Mouse (Mus musculus) liver (tissue): Measurements from ENCODE around the gene Dynlrb2.

Experiments used
- DNase-seq: peaks from one replicate; pipeline ENCODE4 v3.0.0-alpha.2; 2020; ENCODE audit warnings: mixed read lengths

The Dynlrb2 gene

DNA sequence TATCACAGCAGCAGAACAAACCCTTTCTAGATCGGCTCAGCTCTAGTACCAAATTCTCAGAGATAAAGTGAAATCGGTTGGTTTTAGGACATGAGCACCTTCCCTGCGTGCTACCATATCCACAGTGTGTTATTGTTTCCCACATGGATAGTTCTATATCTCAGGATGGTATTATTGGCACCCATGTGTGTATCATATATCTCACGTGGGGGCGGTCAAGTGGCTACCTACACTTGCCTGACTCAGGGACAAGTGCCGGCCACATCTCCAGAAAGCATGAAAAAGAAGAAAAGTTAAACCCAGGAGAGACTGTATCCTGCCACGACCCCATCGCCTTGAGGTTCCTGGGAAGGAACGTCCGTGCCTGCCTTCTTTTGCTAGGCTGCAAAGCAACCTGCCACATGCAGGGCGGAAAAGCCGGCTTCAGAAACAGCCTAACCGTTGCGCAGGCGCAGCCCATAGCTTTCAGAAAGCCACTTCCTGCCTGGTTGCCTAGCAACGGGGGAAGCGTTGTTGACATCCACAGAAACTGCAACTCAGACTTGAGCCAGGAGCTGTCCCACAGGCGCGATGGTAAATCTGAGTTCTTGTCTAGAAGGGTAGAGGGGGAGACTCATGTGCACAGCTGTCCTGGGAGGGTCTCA, at the start of gene Dynlrb2:
Gene Dynlrb2 (plus strand): TSS at position 498 of the 644 bp plus-strand sequence.
- peak; percentile 82 for DNase-seq

GRCm38 (mm10) chr8:116458569-116458968, 46.2 kb upstream of the Dynlrb2 start:
- peak; percentile 4 for DNase-seq

DNA sequence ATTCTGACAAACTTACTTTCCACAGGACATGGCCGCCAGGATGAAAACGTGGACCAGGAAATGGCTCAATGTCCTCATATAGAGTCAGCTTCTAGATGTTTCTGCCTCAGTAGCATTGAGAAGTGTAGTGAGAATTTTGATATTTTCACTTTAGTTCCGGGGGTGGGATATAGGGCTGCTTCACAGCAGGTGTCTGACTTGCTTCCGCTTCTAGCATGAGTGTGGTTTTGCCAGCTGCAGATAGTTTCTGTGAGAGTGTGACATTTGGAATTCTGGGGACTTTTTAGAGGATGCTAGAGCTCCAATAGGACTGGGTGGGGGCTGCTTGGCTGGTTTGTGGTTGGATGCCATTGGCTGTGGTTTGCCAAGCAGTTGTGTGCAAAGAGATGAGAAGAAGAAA, 43.3 kb upstream of the Dynlrb2 start:
- DNase-seq: no peak

GRCm38 (mm10) chr8:116466586-116466985, 38.2 kb upstream of the Dynlrb2 start:
- DNase-seq: no peak

- DNase-seq: no peak
These were observed 37.7 kb upstream of the Dynlrb2 start for GRCm38 (mm10) chr8:116467027-116467426.

DNA sequence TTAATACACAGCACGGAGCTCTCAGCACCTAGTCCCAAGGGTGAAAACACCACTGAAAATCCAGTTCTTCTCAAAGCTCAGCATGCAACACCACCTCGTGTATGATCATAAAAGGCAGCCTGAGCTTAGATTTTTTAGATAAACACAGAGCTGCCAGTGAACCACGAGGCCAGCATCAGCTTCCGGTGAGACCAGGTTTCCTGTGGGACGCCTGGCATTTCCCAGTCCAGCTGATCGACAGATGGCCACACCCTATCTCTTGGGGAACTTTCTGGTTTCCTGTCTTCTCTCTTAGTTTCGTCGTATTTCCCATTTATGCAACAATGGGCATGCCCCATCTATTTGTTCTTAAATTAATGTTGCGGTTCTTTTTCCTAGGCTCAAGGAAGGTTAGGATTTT, 26.8 kb upstream of the Dynlrb2 start:
- DNase-seq: no peak

DNA sequence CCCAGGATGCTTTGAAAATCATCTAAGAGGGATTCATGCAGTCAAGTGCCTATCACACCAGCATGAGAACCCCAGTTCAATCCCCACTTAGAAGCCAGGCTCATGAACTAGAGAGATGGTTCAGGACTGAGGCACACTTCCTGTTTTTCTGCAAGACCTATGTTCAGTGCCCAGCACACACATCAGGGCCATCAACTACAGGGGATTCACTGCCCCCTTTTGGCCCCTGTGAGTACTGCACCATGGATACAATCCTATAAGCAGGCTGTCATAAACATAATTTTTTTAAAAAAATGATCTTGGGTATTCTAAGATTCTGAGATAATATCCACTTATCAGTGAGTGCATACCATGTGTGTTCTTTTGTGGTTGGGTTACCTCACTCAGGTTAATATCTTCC, 26.1 kb upstream of the Dynlrb2 start:
- peak; percentile 4 for DNase-seq

- peak; percentile 46 for DNase-seq
These were observed 23.9 kb upstream of the Dynlrb2 start for GRCm38 (mm10) chr8:116480894-116481293.

- no peak for DNase-seq
These were observed 22.0 kb upstream of the Dynlrb2 start for GRCm38 (mm10) chr8:116482738-116483137.

DNA sequence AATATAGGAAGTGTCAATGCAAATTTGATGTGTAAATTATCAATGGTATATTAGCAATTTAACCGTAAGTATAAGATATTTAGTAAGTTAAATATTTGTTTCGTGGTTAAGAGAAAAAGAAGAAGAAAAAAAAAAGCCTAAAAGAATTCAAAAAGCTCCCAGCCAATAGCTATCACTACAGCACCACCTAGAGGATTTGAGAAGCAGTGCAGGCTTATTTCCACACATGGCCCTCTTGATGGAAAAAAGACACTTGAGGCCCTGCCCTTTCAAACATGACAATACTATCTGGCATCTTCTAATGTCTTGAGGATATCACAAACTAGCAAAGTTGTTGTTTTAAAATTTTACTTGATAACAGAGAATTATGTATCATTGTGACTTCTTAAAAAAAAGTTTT, 20.7 kb upstream of the Dynlrb2 start:
- DNase-seq: no peak

GRCm38 (mm10) chr8:116488546-116488945, 16.2 kb upstream of the Dynlrb2 start:
- DNase-seq: no peak

- no peak for DNase-seq
These were observed 4.5 kb upstream of the Dynlrb2 start for GRCm38 (mm10) chr8:116500057-116500809.

- DNase-seq: no peak
These were observed 3.9 kb downstream of the Dynlrb2 start for GRCm38 (mm10) chr8:116508721-116509120.

DNA sequence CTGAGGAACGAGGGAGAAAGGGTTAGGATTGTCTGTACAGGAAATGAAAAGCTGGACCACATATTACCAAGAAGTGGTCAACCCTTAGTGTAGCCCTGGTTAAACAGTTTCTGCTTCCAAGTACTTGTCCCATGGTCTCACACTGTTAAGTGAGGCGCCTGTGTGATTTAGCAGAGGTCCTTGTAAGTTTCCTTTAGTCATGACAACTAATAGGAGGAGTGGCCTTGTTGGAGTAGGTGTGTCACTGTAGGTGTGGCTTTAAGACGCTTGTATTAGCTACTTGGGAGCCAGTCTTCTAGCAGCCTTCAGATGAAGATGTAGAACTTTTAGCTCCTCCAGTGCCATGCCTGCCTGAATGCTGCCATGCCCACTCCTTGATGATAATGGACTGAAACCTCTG, 4.5 kb downstream of the Dynlrb2 start:
- DNase-seq: no peak

DNA sequence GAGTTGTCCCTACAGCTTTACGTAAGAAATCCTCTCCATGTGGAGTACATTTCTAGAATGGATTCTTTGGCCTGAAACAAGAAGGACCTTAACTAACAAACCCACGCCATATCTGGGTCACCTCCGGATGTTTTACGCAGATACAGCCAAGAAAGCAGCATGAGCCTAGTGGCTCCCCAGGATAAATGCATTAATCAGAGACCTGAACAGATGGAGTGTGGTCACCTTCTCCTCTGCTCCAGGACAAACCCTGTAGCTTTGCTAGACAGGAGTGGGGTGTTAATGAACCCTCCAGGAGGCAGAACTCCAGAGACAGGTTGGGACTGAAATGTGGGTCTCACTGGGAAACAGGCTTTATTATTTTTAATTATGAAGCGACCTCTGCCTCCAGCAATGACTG, 14.9 kb downstream of the Dynlrb2 start:
- DNase-seq: no peak

GRCm38 (mm10) chr8:116521208-116521607, 16.4 kb downstream of the Dynlrb2 start:
- DNase-seq: no peak

DNA sequence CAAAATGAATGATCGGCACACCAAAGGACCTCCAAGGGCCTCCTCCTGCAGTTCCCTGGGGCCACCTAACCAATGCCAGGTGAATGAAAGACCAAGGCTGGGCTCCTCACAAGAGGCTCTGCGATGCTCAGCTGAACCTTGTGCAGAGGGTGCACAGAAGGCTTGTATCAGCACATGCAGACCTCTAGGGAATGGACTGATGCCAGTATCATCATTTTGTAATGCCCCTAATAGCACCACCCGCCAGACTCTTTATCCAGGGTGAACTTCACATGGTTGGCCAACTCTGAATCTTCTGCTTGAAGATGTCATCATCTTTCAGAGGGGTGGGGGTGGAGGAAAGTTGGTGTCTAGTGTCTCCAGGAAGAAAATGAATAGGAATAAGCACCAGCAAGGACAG, 16.9 kb downstream of the Dynlrb2 start:
- DNase-seq: no peak

DNA sequence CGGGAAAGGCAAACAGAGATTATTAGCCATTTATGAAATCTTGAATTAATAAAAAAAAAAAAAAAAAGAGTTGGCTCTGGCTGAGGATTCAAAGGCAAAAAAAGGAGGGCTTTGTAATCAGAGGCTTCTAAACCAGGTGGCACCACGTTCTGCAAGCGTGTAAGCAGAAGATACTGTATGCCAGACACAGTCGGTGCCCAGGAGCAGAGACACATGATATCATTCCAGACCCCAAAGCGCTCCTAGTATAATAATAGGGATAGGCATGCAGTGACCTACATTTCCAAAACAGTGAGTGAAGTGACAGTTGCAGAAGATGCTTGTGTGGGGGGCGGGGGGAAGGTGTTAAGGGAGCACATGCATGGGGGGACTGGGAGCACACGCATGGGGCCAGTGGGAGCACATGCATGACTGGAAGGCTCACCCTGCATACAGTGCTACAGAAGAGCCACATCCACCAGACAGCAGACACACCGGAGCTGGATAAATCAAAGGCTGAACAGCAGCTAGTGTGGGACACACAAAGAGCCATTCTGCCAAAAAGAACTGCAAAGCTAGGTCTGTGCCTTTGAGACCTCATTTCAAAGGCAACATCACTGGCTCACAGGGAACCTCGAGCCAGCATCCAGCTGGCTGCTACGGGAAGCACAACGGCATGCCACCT, 17.5 kb downstream of the Dynlrb2 start:
- no peak for DNase-seq

DNA sequence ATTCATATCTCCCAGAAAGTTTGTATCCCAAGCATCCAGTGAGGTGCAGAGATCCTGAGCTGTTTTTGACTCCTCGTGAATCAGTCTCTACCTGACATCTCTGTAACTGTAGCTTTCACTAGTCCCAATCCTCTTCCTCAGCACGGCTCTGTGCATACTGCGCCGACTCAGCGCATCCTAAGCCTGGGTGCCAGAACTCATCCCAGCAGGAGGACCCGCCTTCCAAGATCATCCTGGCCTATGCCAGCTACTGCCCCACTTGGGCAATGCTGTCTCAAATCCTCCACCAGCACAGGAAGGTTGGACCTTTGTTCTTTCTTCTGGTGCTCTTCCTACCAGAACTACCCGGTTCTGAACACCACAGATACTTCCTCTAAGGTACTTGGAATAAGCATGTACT, 20.1 kb downstream of the Dynlrb2 start:
- DNase-seq: no peak

DNA sequence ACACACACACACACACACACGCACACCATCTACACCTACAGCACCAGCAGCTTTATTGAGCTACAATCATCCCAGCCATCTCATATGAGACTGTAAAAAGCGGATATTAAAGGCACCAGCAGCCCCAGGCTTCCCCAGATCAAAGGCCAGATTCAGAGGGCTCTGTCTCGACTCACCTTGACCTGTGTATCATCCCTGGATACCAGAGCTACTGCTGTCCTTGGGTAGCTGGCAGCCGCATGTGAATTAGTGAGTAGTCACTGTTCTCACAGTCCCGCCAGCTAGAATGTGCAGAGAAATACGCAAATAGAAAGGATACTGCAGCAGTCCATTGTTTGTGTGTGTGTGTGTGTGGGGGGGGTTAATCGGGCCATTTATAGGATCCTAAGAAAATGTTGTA, 24.0 kb downstream of the Dynlrb2 start:
- no peak for DNase-seq

GRCm38 (mm10) chr8:116533081-116533480, 28.3 kb downstream of the Dynlrb2 start:
- no peak for DNase-seq

- DNase-seq: no peak
These were observed 32.0 kb downstream of the Dynlrb2 start for GRCm38 (mm10) chr8:116536786-116537185.

DNA sequence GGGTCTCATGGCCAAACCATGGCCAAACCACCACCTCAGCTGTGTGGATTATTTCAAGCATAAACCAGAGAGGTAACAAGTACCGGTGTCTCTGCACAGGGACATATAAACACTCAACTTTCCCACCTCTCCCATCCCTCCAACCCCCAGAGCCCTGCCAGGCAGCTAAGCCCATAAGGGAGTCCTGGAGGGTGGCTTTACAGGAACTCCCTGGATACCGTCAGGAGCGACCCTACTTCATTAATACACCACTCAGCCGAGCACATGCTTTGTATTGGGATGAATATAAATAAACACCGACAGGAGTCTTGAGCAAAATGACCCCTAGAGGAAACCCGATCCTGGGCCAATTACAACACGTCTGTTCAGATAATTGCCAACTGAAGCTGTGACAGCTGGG, 34.0 kb downstream of the Dynlrb2 start:
- DNase-seq: no peak

GRCm38 (mm10) chr8:116540136-116540535, 35.4 kb downstream of the Dynlrb2 start:
- DNase-seq: no peak
